Mouse (Mus musculus) neural tube, embryonic 14.5 days (tissue): ENCODE measurements around the gene Macf1. TPM values are rescaled to one million over a fixed set of nuclear protein-coding genes. Genes with fewer than 3 reads are reported as not detected.
A peak's percentile ranks its signal among the peaks of the same experiment; 100 is the strongest.

Experiments
- ATAC-seq: fragments of 200-750 bp; cut with Nextera tagmentation; 2 replicates; pipeline ENCODE4 v1.8.0; 2017; ENCODE audit warnings: low read depth, mild to moderate bottlenecking, moderate TSS enrichment, moderate library complexity
- H3K27ac ChIP-seq: fragments of 300-500 bp; sonication (generic); 2 replicates; pipeline ENCODE4 v1.5.1; 2014; ENCODE audit warnings: low read depth, mild to moderate bottlenecking, control low read depth, low read length, moderate library complexity, mixed read lengths
- H3K27me3 ChIP-seq: fragments of 300-500 bp; sonication (generic); 2 replicates; pipeline ENCODE4 v1.6.1; 2014; ENCODE audit warnings: low read length; ENCODE audit not compliant: control insufficient read depth, insufficient read depth
- H3K36me3 ChIP-seq: fragments of 300-500 bp; sonication (generic); 2 replicates; pipeline ENCODE4 v1.6.1; 2014; ENCODE audit warnings: low read length, mixed read lengths; ENCODE audit not compliant: control insufficient read depth, insufficient read depth
- H3K4me1 ChIP-seq: fragments of 300-500 bp; sonication (generic); 2 replicates; pipeline ENCODE4 v1.6.1; 2014; ENCODE audit warnings: low read length; ENCODE audit not compliant: control insufficient read depth, insufficient read depth
- H3K4me2 ChIP-seq: fragments of 300-500 bp; sonication (generic); 2 replicates; pipeline ENCODE4 v1.6.1; 2014; ENCODE audit warnings: mild to moderate bottlenecking, low read depth, low read length, control low read depth
- H3K4me3 ChIP-seq: fragments of 300-500 bp; sonication (generic); 2 replicates; pipeline ENCODE4 v1.5.1; 2014; ENCODE audit warnings: low read depth, low read length, control low read depth, mixed read lengths
- H3K9ac ChIP-seq: fragments of 300-500 bp; sonication (generic); replicated peaks from 2 replicates; pipeline ENCODE4 v1.6.1; 2014; ENCODE audit warnings: low read depth, mild to moderate bottlenecking, control low read depth, low read length, mixed read lengths
- H3K9me3 ChIP-seq: fragments of 300-500 bp; sonication (generic); 2 replicates; pipeline ENCODE4 v1.6.1; 2016; ENCODE audit warnings: low read length; ENCODE audit not compliant: control insufficient read depth
- WGBS: fragments of 180-500 bp; shearing (Covaris S2); extraction: QIAGEN DNeasy Blood & Tissue Kit; methylation state at CpG from one replicate; pipeline ENCODE4 v1.1.7; 2014; 5-methylcytosine and 5-hydroxymethylcytosine counted together
- polyA plus RNA-seq: library from polyadenylated mRNA; unstranded; fragments of >200 nt; fragmentation: Nextera tagmentation; extraction: Ambion mirVana; gene quantifications from 2 replicates; pipeline ENCODE4 v1.2.1, GENCODE M21; 2014

Gene Macf1
- polyA plus RNA-seq, 1 experiment from 2014 or later = 144 TPM

DNA sequence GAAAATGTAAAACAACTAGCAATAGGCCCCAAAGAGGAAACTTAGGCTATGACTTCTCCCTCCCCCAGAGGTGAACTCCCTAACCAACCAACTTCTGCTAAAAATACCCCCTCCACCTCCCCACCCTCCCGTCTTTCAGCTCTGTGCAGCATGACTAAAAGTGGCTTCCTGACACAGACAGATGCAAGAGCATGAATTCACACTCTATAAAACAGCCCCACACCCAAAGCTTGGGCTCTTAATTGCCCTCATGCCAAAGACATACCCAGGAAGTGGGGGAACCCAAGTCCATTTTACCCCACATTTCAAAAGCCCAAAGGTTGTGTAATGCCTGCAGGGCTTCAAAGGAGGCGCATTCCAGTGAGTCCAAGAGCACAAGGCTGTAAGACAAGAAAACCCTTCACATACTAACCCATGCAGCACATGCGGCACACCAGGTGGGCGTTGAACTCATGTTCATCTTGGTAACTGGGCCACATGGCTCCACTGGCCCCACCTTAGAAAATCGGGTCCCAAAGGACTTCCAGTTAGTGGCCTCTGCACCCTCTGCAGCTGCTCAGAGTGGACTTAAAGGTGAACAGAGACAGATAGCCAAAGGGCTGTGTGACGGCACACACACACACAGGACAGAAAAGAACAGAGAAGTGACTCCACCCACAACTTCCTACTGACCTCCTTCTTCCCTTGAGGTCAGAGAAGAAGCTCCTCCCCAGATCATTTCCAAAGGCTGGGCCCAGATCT is 119.9 kb downstream of the Macf1 start:
- Histone ChIP-seq H3K27ac (no peak overlapping the region), H3K27me3 (no peaks in the 10 kb centered on the region), H3K4me1 (0 out of 2 replicates have a peak, but pooled peaks cover 3% of the 10 kb centered on the region), H3K9ac (no peak overlapping the region), H3K9me3 (no peaks in the 10 kb centered on the region), H3K4me3 (no peak overlapping the region), H3K4me2 (no peak overlapping the region), H3K36me3 (no peaks in the 10 kb centered on the region)
- no peak for ATAC-seq
- 78% methylated on average over 6 of the region's 6 CpGs for WGBS

DNA sequence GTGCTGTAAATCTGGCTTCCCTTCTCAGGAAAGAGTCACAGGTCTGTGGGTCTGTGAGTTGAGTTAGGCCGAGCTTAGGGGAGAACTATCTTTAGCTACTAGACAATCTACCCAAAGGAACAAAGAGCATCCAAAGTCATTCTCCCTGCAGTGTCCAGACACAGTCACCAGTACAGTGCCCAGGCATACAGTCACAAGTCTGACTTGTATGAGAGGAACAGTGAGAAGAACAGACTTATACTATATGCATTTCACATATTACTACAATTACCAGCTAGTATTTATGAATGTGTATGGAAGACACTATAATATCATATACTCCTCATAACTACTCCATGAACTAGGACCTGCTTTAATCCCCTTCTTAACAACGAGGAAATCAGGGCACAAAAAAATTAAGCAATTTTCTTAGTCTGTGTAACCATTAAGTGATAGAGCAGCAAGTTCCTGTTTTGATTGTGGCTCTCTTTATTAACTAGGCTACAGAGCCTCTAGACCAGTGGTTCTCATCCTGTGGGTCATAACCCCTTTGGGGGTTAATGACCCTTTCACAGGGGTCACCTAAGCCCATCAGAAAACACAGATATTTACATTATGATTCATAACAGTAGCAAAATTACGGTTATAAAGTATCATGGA is 121.9 kb downstream of the Macf1 start:
- no peak overlapping the region for H3K9ac ChIP-seq
- no peak overlapping the region for H3K4me2 ChIP-seq
- H3K36me3 ChIP-seq = no peaks in the 10 kb centered on the region
- H3K27me3 ChIP-seq = no peaks in the 10 kb centered on the region
- WGBS = 82% methylated on average over 3 of the region's 3 CpGs
- H3K4me3 ChIP-seq = no peak overlapping the region
- no peaks in the 10 kb centered on the region for H3K9me3 ChIP-seq
- H3K27ac ChIP-seq = no peak overlapping the region
- 0 out of 2 replicates have a peak, but pooled peaks cover 3% of the 10 kb centered on the region for H3K4me1 ChIP-seq
- ATAC-seq = no peak

- Histone ChIP-seq H3K36me3 (no peaks in the 10 kb centered on the region), H3K4me2 (no peak overlapping the region), H3K4me3 (no peak overlapping the region), H3K27ac (no peak overlapping the region), H3K9me3 (no peaks in the 10 kb centered on the region), H3K4me1 (0 out of 2 replicates have a peak, but pooled peaks cover 3% of the 10 kb centered on the region), H3K9ac (no peak overlapping the region), H3K27me3 (no peaks in the 10 kb centered on the region)
- ATAC-seq = no peak
- 97% methylated on average over 4 of the region's 4 CpGs for WGBS
These were observed 123.3 kb downstream of the Macf1 start for GRCm38 (mm10) chr4:123560896-123561295.

- ATAC-seq = no peak
- Histone ChIP-seq H3K4me2 (no peak overlapping the region), H3K27me3 (no peaks in the 10 kb centered on the region), H3K27ac (no peak overlapping the region), H3K36me3 (no peaks in the 10 kb centered on the region), H3K9me3 (no peaks in the 10 kb centered on the region), H3K4me1 (no peaks in the 10 kb centered on the region), H3K9ac (no peak overlapping the region), H3K4me3 (no peak overlapping the region)
- WGBS = 98% methylated on average over 2 of the region's 2 CpGs
These were observed 125.7 kb downstream of the Macf1 start for GRCm38 (mm10) chr4:123558496-123558895.

GRCm38 (mm10) chr4:123555251-123555650 is 128.9 kb downstream of the Macf1 start:
- Histone ChIP-seq H3K9me3 (no peaks in the 10 kb centered on the region), H3K4me3 (no peak overlapping the region), H3K4me2 (no peak overlapping the region), H3K36me3 (no peaks in the 10 kb centered on the region), H3K27ac (no peak overlapping the region), H3K4me1 (no peaks in the 10 kb centered on the region), H3K9ac (no peak overlapping the region), H3K27me3 (no peaks in the 10 kb centered on the region)
- no peak for ATAC-seq

DNA sequence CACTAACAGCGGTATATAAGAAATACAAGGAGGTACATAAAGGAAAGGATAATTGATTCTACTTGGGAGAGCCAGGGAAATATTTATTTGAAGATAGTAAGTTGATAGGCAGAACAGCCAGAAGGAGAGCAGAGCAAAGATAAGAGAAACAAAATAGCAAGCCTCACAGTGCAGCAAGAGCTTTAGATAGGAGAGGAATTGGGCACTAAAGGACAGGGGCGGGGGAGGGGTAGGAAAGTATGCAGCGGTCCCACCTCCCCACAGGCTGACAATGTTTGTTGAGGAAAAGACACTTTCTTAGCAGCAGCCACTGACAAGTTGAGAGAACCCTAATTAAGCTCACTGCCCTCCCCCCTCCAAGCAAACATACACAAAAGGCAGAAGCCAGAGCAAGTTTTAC is 131.5 kb downstream of the Macf1 start:
- 41% methylated on average over 3 of the region's 3 CpGs for WGBS
- Histone ChIP-seq H3K4me3 (no peak overlapping the region), H3K4me2 (no peak overlapping the region), H3K9ac (no peak overlapping the region), H3K36me3 (no peaks in the 10 kb centered on the region), H3K27me3 (no peaks in the 10 kb centered on the region), H3K27ac (no peak overlapping the region), H3K4me1 (no peaks in the 10 kb centered on the region), H3K9me3 (no peaks in the 10 kb centered on the region)
- no peak for ATAC-seq

DNA sequence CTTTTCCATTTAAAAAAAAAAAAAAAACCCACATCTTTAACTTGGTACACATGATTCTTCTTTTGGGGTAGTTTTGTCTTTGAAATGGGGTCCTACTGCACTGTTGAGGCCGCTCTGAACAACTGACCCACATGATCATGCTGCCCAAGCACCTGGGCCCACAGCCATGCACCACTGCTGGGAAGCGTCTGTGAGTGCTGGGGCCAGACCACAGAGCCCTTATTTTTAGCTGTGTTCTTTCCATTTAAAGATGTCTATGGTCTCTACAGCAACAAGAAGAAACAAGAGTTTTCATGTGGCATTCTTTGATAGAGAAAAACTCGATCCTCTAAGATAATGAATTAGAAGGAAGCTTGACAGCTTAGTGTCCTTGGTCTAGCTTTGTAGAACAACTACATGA is 135.8 kb downstream of the Macf1 start:
- Histone ChIP-seq H3K4me3 (no peak overlapping the region), H3K27me3 (no peaks in the 10 kb centered on the region), H3K4me1 (no peaks in the 10 kb centered on the region), H3K27ac (no peak overlapping the region), H3K9me3 (no peaks in the 10 kb centered on the region), H3K9ac (no peak overlapping the region), H3K4me2 (no peak overlapping the region), H3K36me3 (no peaks in the 10 kb centered on the region)
- 97% methylated on average over 3 of the region's 3 CpGs for WGBS
- no peak for ATAC-seq

GRCm38 (mm10) chr4:123543691-123544090 is 140.5 kb downstream of the Macf1 start:
- ATAC-seq = no peak
- H3K9me3 ChIP-seq = no peaks in the 10 kb centered on the region
- H3K27me3 ChIP-seq = no peaks in the 10 kb centered on the region
- no peak overlapping the region for H3K4me2 ChIP-seq
- no peak overlapping the region for H3K27ac ChIP-seq
- no peaks in the 10 kb centered on the region for H3K36me3 ChIP-seq
- H3K4me1 ChIP-seq = no peaks in the 10 kb centered on the region
- H3K9ac ChIP-seq = no peak overlapping the region
- H3K4me3 ChIP-seq = no peak overlapping the region

- WGBS = 44% methylated on average over 1 of the region's 1 CpGs
- no peak overlapping the region for H3K4me2 ChIP-seq
- no peak overlapping the region for H3K9ac ChIP-seq
- H3K9me3 ChIP-seq = no peaks in the 10 kb centered on the region
- 0 out of 2 replicates have a peak overlapping the region, but pooled peaks have one; percentile 22 for H3K27ac ChIP-seq
- no peaks in the 10 kb centered on the region for H3K27me3 ChIP-seq
- H3K36me3 ChIP-seq = no peaks in the 10 kb centered on the region
- no peak overlapping the region for H3K4me3 ChIP-seq
- no peaks in the 10 kb centered on the region for H3K4me1 ChIP-seq
- peak; percentile 69; the same call in 1 of the 2 replicates for ATAC-seq
These were observed 148.9 kb downstream of the Macf1 start for GRCm38 (mm10) chr4:123535271-123535670.
